Mouse (Mus musculus): ENCODE measurements at regions not wholly inside any gene's neighbourhood (a gene's known extent, or its start where the extent isn't known, plus 50 kb on each side); places are given as distances from the start of the nearest gene placed in this dataset.

DNA sequence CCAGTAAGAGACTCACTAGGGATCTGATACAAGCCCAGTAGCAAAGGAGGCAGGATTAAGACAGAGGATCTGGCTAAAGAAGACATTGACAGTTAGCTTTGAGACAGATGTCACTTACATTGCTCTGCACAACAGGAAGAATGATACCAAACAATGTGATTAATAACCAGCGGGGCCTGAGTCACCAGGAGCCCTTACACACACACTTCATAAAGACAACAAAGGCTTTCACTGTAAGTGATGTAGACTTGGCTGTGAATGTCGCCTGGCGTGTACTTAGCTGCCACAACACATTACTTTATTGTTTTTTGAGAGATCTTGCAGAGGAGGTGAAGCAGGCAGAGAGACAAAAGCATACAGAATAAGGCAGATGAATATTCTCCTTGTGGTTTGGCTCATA, 116.1 kb downstream of the Cdca7 start:
- Histone ChIP-seq H3K4me1 (ENCODE audit: control insufficient read depth, insufficient read depth, low read length) (no peaks in the 10 kb centered on the region), H3K4me3 (ENCODE audit: control insufficient read depth, low read depth, low read length) (no peak overlapping the region), H3K36me3 (ENCODE audit: control insufficient read depth, insufficient read depth, low read length) (no peaks in the 10 kb centered on the region), H3K27ac (ENCODE audit: control insufficient read depth, insufficient read depth, low read depth, low read length) (no peak overlapping the region), H3K27me3 (ENCODE audit: control insufficient read depth, insufficient read depth, low read length) (no peaks in the 10 kb centered on the region)
- TF ChIP-seq POLR2A (IDR thresholded peaks at IDR 0.05; ENCODE audit: control insufficient read depth, low read depth, low read length) (no peak), CTCF (IDR thresholded peaks at IDR 0.05; ENCODE audit: control insufficient read depth, insufficient read depth, insufficient replicate concordance, low read depth, low read length) (no peak)

GRCm38 (mm10) chr2:72596994-72597925, 121.3 kb downstream of the Cdca7 start:
- TF ChIP-seq POLR2A (IDR thresholded peaks at IDR 0.05; ENCODE audit: control insufficient read depth, low read depth, low read length) (no peak), CTCF (IDR thresholded peaks at IDR 0.05; ENCODE audit: control insufficient read depth, insufficient read depth, insufficient replicate concordance, low read depth, low read length) (no peak)
- no peak overlapping the region for H3K4me3 ChIP-seq (ENCODE audit: control insufficient read depth, low read depth, low read length)
- H3K4me1 ChIP-seq (ENCODE audit: control insufficient read depth, insufficient read depth, low read length), result no peaks in the 10 kb centered on the region
- H3K27ac ChIP-seq (ENCODE audit: control insufficient read depth, insufficient read depth, low read depth, low read length), result no peak overlapping the region
- H3K36me3 ChIP-seq (ENCODE audit: control insufficient read depth, insufficient read depth, low read length), result no peaks in the 10 kb centered on the region
- H3K27me3 ChIP-seq (ENCODE audit: control insufficient read depth, insufficient read depth, low read length), result no peaks in the 10 kb centered on the region

- no peaks in the 10 kb centered on the region for H3K4me1 ChIP-seq (ENCODE audit: control insufficient read depth, insufficient read depth, low read length)
- TF ChIP-seq POLR2A (IDR thresholded peaks at IDR 0.05; ENCODE audit: control insufficient read depth, low read depth, low read length), result no peak
- TF ChIP-seq CTCF (IDR thresholded peaks at IDR 0.05; ENCODE audit: control insufficient read depth, insufficient read depth, insufficient replicate concordance, low read depth, low read length), result no peak
- no peaks in the 10 kb centered on the region for H3K27me3 ChIP-seq (ENCODE audit: control insufficient read depth, insufficient read depth, low read length)
- no peak overlapping the region for H3K27ac ChIP-seq (ENCODE audit: control insufficient read depth, insufficient read depth, low read depth, low read length)
- no peaks in the 10 kb centered on the region for H3K36me3 ChIP-seq (ENCODE audit: control insufficient read depth, insufficient read depth, low read length)
- H3K4me3 ChIP-seq (ENCODE audit: control insufficient read depth, low read depth, low read length), result no peak overlapping the region
Measured at GRCm38 (mm10) chr2:72597941-72598340, 122.0 kb downstream of the Cdca7 start.

DNA sequence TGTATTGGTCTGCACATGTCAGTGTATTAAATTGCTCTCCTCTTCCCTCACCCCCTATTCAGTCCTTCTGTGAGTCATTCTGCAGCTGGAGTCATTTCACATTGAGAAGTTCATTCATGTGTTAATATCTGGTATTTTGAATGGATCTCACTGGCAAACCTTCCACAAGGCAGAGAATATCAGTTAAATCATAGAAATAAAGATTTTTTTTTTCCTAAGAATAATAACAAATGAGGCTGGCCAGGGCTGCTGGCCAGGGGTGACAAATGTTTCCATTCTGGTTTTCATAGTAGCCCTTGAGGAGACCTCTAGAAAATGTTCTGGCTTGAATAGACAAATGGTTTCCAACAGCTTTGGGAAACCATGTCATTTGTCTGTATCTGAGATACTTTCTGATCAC, 124.8 kb downstream of the Cdca7 start:
- H3K27me3 ChIP-seq (ENCODE audit: control insufficient read depth, insufficient read depth, low read length), result no peaks in the 10 kb centered on the region
- TF ChIP-seq POLR2A (IDR thresholded peaks at IDR 0.05; ENCODE audit: control insufficient read depth, low read depth, low read length) (no peak), CTCF (IDR thresholded peaks at IDR 0.05; ENCODE audit: control insufficient read depth, insufficient read depth, insufficient replicate concordance, low read depth, low read length) (no peak)
- H3K4me1 ChIP-seq (ENCODE audit: control insufficient read depth, insufficient read depth, low read length), result no peaks in the 10 kb centered on the region
- no peaks in the 10 kb centered on the region for H3K36me3 ChIP-seq (ENCODE audit: control insufficient read depth, insufficient read depth, low read length)
- no peak overlapping the region for H3K27ac ChIP-seq (ENCODE audit: control insufficient read depth, insufficient read depth, low read depth, low read length)
- H3K4me3 ChIP-seq (ENCODE audit: control insufficient read depth, low read depth, low read length), result no peak overlapping the region

DNA sequence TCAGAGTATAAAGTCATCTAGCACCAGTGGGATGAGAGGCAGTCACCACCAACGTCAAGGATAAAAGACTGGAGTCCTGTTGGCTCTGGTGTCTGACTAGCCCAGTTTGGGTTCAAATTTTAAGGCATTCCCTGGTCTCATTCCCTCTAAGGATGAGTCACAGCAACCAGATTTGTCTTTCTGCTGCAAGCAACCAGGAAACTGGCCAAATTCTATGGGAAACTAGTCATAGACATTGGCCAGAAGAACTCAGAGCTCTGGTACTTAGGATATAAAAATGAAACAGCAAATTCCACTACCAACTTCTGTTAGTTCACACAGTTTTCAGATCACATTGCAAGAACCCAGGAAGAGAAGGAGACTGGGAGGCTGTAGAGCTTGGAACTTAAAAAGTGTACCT, 126.2 kb downstream of the Cdca7 start:
- no peak overlapping the region for H3K4me3 ChIP-seq (ENCODE audit: control insufficient read depth, low read depth, low read length)
- no peaks in the 10 kb centered on the region for H3K27me3 ChIP-seq (ENCODE audit: control insufficient read depth, insufficient read depth, low read length)
- H3K4me1 ChIP-seq (ENCODE audit: control insufficient read depth, insufficient read depth, low read length), result no peaks in the 10 kb centered on the region
- H3K27ac ChIP-seq (ENCODE audit: control insufficient read depth, insufficient read depth, low read depth, low read length), result no peak overlapping the region
- TF ChIP-seq CTCF (IDR thresholded peaks at IDR 0.05; ENCODE audit: control insufficient read depth, insufficient read depth, insufficient replicate concordance, low read depth, low read length), result no peak
- no peak for TF ChIP-seq POLR2A (IDR thresholded peaks at IDR 0.05; ENCODE audit: control insufficient read depth, low read depth, low read length)
- H3K36me3 ChIP-seq (ENCODE audit: control insufficient read depth, insufficient read depth, low read length), result no peaks in the 10 kb centered on the region

DNA sequence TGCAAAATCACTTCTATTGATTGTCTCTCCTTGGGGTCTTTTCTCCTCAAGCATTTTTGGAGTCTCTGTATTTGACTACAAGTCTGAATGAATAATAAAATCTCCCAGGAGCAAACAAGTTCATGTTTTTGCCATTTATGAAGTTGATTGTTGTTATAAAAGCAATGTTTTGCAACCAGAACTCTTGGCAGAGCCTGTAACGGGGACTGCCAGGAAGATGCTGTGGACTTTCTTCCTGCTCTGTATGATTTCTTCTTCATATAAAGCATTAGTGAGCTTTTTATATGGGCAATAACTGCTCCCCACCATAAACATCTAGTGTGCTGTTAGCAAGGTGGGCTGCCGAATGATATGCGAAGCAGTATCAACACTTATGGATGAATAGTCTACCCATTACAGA, 136.3 kb downstream of the Cdca7 start:
- Histone ChIP-seq H3K4me1 (ENCODE audit: control insufficient read depth, insufficient read depth, low read length) (no peaks in the 10 kb centered on the region), H3K27me3 (ENCODE audit: control insufficient read depth, insufficient read depth, low read length) (no peaks in the 10 kb centered on the region)
- no peak for TF ChIP-seq POLR2A (IDR thresholded peaks at IDR 0.05; ENCODE audit: control insufficient read depth, low read depth, low read length)
- no peak for TF ChIP-seq CTCF (IDR thresholded peaks at IDR 0.05; ENCODE audit: control insufficient read depth, insufficient read depth, insufficient replicate concordance, low read depth, low read length)

GRCm38 (mm10) chr2:72614256-72614655, 138.3 kb downstream of the Cdca7 start:
- Histone ChIP-seq H3K27ac (ENCODE audit: control insufficient read depth, insufficient read depth, low read depth, low read length) (no peak overlapping the region), H3K36me3 (ENCODE audit: control insufficient read depth, insufficient read depth, low read length) (no peaks in the 10 kb centered on the region), H3K27me3 (ENCODE audit: control insufficient read depth, insufficient read depth, low read length) (no peaks in the 10 kb centered on the region), H3K4me1 (ENCODE audit: control insufficient read depth, insufficient read depth, low read length) (no peaks in the 10 kb centered on the region), H3K4me3 (ENCODE audit: control insufficient read depth, low read depth, low read length) (no peak overlapping the region)
- no peak for TF ChIP-seq CTCF (IDR thresholded peaks at IDR 0.05; ENCODE audit: control insufficient read depth, insufficient read depth, insufficient replicate concordance, low read depth, low read length)
- no peak for TF ChIP-seq POLR2A (IDR thresholded peaks at IDR 0.05; ENCODE audit: control insufficient read depth, low read depth, low read length)

More for the DNA sequence above, 136.3 kb downstream of the Cdca7 start:
- Histone ChIP-seq H3K36me3 (ENCODE audit: control insufficient read depth, insufficient read depth, low read length) (no peaks in the 10 kb centered on the region), H3K27ac (ENCODE audit: control insufficient read depth, insufficient read depth, low read depth, low read length) (no peak overlapping the region), H3K4me3 (ENCODE audit: control insufficient read depth, low read depth, low read length) (no peak overlapping the region)

Measured in testis, adult 2 months (tissue).